Mouse (Mus musculus) heart, adult 2 months (tissue): ENCODE measurements around the gene Prom2.

ENCODE experiments used
- CTCF ChIP-seq: fragments of 200-600 bp; IDR thresholded peaks from 2 replicates; pipeline ENCODE4 v1.8.1; 2022; ENCODE audit warnings: antibody characterized with exemption, mild to moderate bottlenecking, moderate library complexity
- EP300 ChIP-seq: fragments of 200-500 bp; IDR thresholded peaks from 2 replicates; pipeline ENCODE4 v1.6.1; 2011; ENCODE audit warnings: low read depth, low read length, control low read depth; ENCODE audit not compliant: insufficient read depth
- POLR2A ChIP-seq: fragments of 200-500 bp; IDR thresholded peaks from 2 replicates; pipeline ENCODE4 v1.6.1; 2011; ENCODE audit warnings: mild to moderate bottlenecking, low read depth, low read length, control low read depth; ENCODE audit not compliant: insufficient read depth

GRCm38 (mm10) chr2:127506131-127506632 lies 35.1 kb downstream of the Prom2 start:
- TF ChIP-seq CTCF (no peak), POLR2A (no peak), EP300 (no peak)
